Mouse (Mus musculus): ENCODE results near the gene Laptm4a.

Laptm4a gene

DNA sequence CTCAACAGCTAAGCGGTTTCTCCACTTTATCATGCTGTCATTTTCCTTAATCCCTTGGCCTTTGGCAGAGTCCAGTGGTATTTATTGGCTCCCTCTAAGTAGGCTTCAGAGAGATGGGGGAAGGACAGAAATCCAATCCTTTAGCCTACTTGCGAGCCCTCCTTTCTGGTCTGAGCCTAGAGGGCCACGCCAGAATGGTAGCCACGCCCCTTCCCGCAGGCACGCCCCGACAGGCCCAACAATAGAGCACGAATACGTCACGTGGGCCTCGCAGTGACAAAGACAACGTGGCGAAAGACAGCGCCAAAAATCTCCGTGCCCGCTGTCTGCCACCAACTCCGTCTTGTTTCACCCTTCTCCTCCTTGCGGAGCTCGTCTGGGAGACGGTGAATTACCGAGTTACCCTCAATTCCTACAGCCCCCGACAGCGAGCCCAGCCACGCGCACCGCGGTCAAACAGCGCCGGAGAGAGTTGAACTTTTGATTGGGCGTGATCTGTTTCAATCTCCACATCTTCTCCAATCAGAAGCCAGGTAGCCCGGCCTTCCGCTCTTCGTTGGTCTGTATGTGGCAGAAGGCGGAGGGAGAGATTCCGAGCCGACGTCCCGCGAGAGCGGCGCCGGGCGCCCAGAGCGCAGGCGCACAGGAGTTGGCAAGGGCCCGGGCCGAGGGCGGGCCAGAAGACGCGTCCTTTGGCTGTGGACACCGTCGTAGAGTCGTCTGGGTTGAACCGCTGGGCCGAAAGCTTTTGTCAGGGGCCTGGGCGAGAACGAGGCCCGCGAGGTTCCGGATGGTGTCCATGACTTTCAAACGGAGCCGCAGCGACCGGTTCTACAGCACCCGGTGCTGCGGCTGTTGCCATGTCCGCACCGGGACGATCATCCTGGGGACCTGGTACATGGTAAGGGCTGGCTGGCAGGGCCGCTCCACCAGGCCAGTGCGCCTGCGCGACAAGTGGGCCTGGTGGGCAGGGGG is at the start of gene Laptm4a:
Gene Laptm4a (plus strand): TSS at position 271 of the 975 bp plus-strand sequence.
- peak; percentile 94 for DNase-seq

DNA sequence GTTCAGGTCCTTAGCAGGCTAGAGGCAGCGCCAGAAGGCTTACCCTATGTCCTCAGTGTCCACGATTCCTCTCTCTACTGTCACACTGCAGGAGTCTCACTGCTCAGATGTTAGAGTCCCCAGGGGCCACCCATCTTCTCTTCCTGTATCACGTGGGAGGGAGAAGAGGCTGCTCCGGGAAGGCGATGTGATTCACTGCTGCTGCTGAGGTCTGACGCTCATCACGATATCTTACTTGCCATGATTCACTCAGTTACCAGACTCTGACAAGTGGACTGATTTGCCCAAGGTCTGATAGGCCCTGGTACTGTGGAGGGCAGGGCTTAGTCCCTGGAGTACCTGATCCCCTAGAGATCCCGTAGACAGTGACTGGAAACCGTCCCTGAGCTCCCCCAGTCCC is 45.9 kb upstream of the Laptm4a start:
- no peak for DNase-seq

- no peak for DNase-seq
Observed at GRCm38 (mm10) chr12:8876865-8877264, 44.6 kb upstream of the Laptm4a start.

- DNase-seq = no peak
Observed at GRCm38 (mm10) chr12:8877413-8877812, 44.1 kb upstream of the Laptm4a start.

- no peak for DNase-seq
Observed at GRCm38 (mm10) chr12:8878752-8879151, 42.7 kb upstream of the Laptm4a start.

DNA sequence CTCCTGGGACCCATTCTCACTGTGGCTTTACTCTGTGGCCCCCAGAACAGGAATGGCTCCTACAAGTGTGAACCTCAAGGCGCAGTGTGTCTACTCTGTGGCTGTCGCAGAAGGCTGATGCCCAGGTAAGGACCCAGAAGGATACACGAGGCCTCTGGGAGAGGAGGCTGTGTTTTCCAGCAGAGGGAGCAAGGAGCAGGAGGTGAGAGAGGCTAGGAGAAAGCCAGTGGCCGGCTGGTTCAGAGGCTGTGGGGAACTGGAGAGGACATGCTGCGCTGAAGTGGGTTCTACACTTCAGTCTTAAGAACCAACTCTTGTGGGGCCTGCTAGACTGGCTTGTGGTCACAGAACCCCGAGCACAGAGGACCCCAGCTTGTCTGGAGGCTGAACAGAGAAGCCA is 42.1 kb upstream of the Laptm4a start:
- no peak for DNase-seq

DNA sequence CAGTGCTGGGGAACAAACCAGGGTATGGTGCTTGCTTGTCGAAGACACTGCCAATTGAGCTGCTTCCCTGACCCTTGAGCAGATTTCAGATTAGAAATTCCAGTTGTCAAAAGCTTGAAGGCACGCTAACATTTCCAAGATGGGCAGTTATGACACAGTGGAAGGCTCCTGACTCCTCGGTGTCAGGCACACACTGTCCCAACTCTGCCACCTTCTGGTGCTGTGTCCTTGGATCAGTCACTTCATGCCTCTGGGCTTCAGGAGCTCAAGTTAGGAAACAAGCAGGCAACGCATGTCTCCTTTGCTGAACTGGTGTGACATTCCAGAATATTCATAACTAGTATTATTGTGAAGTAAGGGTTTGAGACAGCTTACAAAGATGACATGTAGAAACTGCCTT is 39.7 kb upstream of the Laptm4a start:
- DNase-seq = peak; percentile 42

DNA sequence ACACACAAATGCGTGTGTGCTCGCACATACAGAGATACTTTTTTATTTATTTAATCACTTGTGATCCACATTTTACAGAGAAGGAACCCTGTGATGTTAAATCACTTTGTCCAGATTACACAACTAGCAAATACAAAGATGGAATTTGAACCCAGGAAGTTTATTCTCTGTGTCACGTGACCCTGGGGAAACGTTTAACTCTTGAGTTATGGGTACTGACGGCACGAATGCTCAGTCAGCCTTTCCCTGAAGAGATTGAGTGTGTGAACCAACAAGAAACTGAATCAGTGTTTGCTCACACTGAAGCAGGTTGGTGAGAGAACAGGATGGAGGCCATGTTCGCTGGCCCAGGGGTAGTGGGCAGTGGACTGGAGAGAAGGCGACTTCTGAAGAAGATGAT is 39.1 kb upstream of the Laptm4a start:
- no peak for DNase-seq

DNA sequence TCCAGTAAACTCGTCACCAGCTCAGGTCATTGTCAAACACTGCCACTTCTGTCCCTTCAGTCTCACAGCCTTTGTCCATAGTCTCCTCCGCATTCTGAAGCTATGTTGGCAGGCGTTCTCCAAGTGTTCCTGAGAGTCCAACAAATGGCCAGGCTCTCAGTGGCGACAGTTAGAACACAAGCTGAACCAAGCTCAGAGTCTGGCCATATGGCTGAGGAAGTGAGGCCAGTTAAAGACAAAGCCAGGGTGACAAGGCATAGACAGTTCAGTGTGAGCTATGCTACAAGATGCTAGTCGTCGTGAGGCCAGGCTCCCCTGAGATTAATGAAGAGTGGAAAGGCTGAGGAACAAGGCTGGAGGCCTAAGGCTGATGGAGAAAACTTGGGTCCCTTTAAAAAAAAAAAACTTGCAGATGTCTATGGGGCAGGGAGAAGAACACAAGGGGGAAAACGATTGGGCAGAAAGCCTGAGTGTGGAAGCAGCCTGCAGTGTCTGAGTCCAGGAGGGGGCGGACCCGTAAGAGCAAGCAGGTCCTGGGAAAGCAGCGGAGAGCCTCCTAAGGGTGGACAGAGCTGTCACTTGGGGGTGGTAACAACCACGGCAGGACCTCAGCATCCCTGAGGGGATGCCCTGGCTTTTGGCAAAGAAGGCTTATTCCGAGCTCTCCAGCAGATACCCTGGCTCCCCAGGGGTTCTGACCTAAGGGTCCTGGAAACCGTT is 36.9 kb upstream of the Laptm4a start:
- DNase-seq = no peak

DNA sequence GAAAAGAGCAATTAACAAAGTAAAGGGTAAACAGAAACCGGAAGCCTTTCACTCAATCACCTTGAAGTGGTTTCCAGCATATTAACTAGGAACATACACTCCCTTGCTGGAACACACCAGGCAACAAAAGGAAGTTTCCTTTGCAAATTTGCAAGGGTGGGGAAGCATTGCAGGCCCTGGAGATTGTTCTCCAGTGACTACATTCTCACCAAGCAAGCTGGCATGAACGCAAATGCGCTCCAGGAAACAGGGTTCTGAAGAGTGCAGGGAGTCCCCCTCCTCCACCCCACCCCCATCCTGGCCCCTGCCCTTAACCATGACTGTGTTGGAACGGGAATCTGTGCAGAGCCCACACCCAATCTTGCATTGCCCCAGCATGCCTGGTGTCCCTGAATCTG is 36.3 kb upstream of the Laptm4a start:
- DNase-seq = no peak

- no peak for DNase-seq
Observed at GRCm38 (mm10) chr12:8885950-8886349, 35.5 kb upstream of the Laptm4a start.

DNA sequence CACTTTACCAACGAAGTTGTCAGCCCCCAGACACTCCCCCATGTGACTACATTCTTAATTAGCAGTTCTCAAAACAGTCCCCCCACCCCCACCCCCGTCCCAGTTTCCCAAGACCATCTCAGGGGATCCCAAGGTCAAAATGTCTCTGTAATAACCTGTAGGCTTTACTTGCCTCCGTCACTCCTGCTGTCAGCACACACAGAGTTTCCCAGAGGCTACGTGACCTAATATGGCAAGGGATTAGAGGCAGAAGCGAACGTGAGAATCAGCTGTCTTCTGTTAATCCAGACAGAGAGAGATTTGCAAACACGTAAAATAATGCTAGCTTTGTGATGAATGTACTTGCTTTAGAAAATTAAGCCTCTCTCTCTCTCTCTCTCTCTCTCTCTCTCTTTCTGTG is 33.0 kb upstream of the Laptm4a start:
- no peak for DNase-seq

- DNase-seq = peak; percentile 84
Observed at GRCm38 (mm10) chr12:8889117-8889665, 32.3 kb upstream of the Laptm4a start.

GRCm38 (mm10) chr12:8892876-8893532 is 28.5 kb upstream of the Laptm4a start:
- no peak for DNase-seq

GRCm38 (mm10) chr12:8897140-8897539 is 24.3 kb upstream of the Laptm4a start:
- no peak for DNase-seq

GRCm38 (mm10) chr12:8898879-8899785 is 22.3 kb upstream of the Laptm4a start:
- no peak for DNase-seq

DNA sequence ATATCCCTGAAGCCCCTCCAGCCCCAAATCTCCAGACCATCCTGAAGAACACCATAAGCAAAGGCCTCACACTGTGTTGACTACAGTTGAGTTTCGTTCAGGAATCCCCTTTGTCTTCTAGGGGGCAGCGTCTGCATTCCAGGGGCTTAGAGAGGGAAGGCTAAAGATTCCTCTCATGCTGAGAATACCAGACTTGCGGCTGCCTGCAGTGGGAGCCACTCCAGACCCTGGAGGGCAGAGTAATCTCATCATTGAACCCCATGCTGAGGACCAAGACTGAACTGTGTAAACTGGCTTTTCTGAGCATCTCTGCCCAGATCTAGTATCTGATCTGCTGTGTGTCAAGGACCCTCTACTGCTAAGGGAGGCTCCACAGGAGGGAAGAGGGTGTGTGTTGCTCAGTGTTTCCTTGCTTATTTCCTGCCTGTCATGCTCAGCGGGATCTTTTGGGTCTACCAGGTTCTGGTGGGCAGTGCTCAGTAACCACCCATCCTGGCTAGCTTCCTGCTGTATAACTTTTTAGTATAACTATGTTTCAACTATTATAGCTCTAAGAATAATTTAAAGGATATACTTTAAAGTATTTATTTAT is 21.3 kb upstream of the Laptm4a start:
- DNase-seq = no peak

DNA sequence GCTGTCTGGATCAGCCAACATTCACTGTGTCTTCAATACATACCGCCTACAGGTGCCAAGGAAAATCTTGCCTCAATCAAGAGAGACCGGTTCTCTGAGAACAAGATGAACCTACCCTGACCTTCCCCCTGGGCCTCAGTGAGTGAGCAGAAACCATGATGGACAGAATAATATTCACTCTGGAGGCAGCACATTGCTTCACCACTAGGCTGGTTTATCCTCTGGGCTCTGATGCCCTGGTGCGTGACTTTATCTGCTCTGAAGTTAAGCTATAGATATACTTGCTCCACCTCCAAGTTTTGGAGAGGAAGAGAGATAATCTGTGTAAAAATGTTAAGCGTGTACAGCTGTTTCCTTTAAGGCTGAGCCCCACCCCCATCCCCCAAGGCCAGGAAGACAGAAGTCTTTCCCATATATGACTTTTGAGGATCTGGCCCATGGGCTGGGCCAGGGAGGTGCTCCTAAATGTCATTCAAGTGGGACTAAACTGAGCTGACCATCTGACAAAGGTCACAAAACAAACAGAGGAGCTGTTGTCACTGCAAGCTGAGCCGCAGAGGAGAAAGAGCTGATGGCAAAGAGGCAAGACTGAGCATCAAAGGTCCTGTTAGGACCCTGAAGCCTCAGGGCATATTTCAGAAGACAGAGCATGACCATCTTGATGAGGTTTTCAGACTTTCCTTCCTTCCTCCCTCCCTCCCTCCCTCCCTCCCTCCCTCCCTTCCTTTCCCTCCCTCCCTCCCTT is 20.4 kb upstream of the Laptm4a start:
- no peak for DNase-seq

- DNase-seq = no peak
Observed at GRCm38 (mm10) chr12:8901934-8902333, 19.5 kb upstream of the Laptm4a start.

DNA sequence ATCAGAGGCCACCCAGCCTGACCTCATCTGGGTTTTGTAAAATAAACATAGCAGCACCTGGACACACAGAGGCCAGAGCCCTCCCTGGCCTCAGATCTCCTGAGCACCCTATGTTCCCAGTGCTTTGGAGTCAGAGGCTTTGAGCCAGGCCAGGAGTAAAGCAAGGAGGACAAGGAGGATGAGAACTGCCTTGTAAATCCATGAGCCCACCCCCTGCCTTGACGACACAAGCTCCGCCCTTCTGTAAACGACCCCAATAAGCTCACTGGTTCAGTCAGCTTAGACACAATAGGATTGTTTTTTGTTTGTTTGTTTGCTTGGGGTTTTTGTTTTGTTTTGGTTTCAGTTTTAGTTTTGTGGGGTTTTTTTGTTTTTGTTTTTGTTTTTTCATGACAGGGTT is 19.0 kb upstream of the Laptm4a start:
- DNase-seq = no peak
